Mouse (Mus musculus) lung, adult 2 months (tissue): ENCODE measurements at regions not wholly inside any gene's neighbourhood (a gene's known extent, or its start where the extent isn't known, plus 50 kb on each side); places are given as distances from the start of the nearest gene placed in this dataset.

Experiments
- CTCF ChIP-seq: fragments of 200-500 bp; IDR thresholded peaks from 2 replicates; pipeline ENCODE4 v1.5.1; 2011; ENCODE audit warnings: mild to moderate bottlenecking, low read length, control low read depth; ENCODE audit not compliant: insufficient read depth
- POLR2A ChIP-seq: fragments of 200-500 bp; IDR thresholded peaks from 2 replicates; pipeline ENCODE4 v1.6.1; 2011; ENCODE audit warnings: low read depth, mild to moderate bottlenecking, control low read depth, low read length, borderline replicate concordance; ENCODE audit errors: extremely low read depth

DNA sequence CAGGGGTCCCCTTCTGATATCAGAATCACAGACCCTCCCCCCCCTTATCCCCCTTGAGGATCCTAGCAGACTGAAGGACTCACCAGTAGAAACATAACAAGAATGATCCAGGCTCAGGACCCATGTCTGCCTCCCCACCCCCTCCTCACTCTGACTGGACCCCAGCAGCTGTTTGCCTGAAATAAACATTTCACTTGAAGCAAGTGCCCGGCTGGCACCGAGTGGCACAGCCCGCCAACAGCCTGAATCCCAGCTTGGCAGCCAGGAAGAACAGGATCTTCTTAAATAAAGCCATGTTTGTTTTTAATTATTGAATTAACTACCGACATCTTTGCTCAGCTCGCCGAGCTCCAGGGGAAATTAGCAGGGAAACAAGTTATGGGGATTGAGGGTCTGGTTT, 120.5 kb upstream of the Ppp1r26 start:
- TF ChIP-seq CTCF (no peak), POLR2A (no peak)
